Mouse (Mus musculus) erythroblast, embryonic 14.5 days (primary cell): ENCODE measurements around the gene Klhdc7a.

Experiments used
- GATA1 ChIP-seq: IDR thresholded peaks from 2 replicates; pipeline ENCODE4 v1.6.1; 2012; ENCODE audit warnings: low read length, inconsistent platforms, mixed read lengths
- TAL1 ChIP-seq: IDR thresholded peaks from 3 replicates; pipeline ENCODE4 v1.6.1; 2012; ENCODE audit warnings: low read length, inconsistent platforms, mixed read lengths

- TF ChIP-seq GATA1 (no peak), TAL1 (no peak)
These were observed 845 bp downstream of the Klhdc7a start for GRCm38 (mm10) chr4:139966981-139967380.
